Mouse (Mus musculus) forebrain, embryonic 15.5 days (tissue): ENCODE data around the gene Zfp36l1. TPM values are rescaled to one million over a fixed set of nuclear protein-coding genes. Genes with fewer than 3 reads are reported as not detected.
A peak's percentile ranks its signal among the peaks of the same experiment; 100 is the strongest.

Source experiments
- ATAC-seq: fragments of 200-750 bp; cut with Nextera tagmentation; replicated peaks from 2 replicates; pipeline ENCODE4 v1.8.0; 2017; ENCODE audit warnings: mild to moderate bottlenecking, moderate TSS enrichment, moderate library complexity
- H3K27ac ChIP-seq: fragments of 300-500 bp; sonication (generic); replicated peaks from 2 replicates; pipeline ENCODE4 v1.5.1; 2015; ENCODE audit warnings: mild to moderate bottlenecking, inconsistent platforms
- H3K27me3 ChIP-seq: fragments of 300-500 bp; sonication (generic); 2 replicates; pipeline ENCODE4 v1.6.1; 2015; ENCODE audit warnings: inconsistent platforms
- H3K36me3 ChIP-seq: fragments of 300-500 bp; sonication (generic); 2 replicates; pipeline ENCODE4 v1.6.1; 2015; ENCODE audit warnings: mild to moderate bottlenecking, inconsistent platforms
- H3K4me1 ChIP-seq: fragments of 300-500 bp; sonication (generic); 2 replicates; pipeline ENCODE4 v1.6.1; 2015; ENCODE audit warnings: inconsistent platforms
- H3K4me2 ChIP-seq: fragments of 300-500 bp; sonication (generic); replicated peaks from 2 replicates; pipeline ENCODE4 v1.6.1; 2015; ENCODE audit warnings: mild to moderate bottlenecking, inconsistent platforms
- H3K4me3 ChIP-seq: fragments of 300-500 bp; sonication (generic); 2 replicates; pipeline ENCODE4 v1.5.1; 2015; ENCODE audit warnings: mild to moderate bottlenecking, inconsistent platforms
- H3K9ac ChIP-seq: fragments of 300-500 bp; sonication (generic); replicated peaks from 2 replicates; pipeline ENCODE4 v1.6.1; 2015; ENCODE audit warnings: mild to moderate bottlenecking, inconsistent platforms
- H3K9me3 ChIP-seq: fragments of 300-500 bp; sonication (generic); 2 replicates; pipeline ENCODE4 v1.6.1; 2016; ENCODE audit warnings: inconsistent platforms
- WGBS: fragments of 180-500 bp; shearing (Covaris S2); methylation state at CpG from one replicate; pipeline ENCODE4 v1.1.7; 2015; ENCODE audit warnings: mixed read lengths; 5-methylcytosine and 5-hydroxymethylcytosine counted together
- polyA plus RNA-seq: library from polyadenylated mRNA; unstranded; fragments of >200 nt; fragmentation: Nextera tagmentation; extraction: Ambion mirVana; gene quantifications from 2 replicates; pipeline ENCODE4 v1.2.1, GENCODE M21; 2015

Gene Zfp36l1
- polyA plus RNA-seq, 1 experiment from 2014 or later = 28.2 TPM

DNA sequence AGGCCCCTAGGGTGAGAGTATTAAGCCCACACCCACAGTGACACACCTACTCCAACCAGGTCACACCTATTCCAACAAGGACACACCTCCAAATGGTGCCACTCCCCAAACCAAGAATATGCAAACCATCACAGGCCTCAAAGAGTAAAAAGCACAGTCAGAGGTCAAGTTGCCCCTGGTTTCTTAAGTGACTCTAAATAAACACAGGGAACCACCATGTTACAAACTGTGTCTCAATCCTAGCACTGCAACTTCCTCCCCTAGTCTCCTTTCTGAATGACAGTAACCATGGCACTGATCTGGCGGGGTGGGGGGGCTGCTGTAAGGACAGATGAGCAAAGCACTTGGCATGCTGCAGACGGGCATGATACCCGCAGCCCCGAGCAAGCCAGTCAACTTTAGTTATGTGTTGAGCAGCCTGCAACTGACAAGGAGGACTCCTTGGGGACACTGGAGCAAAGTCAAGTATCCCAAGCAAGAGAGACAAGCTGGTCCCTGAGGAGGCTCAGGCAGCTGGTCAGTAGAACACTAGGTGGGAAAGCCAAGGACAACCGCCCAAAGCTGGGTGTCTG is 14.5 kb upstream of the Zfp36l1 start:
- Histone ChIP-seq H3K9me3 (no peaks in the 10 kb centered on the region), H3K4me1 (peaks cover 32% of the 10 kb centered on the region), H3K36me3 (no peaks in the 10 kb centered on the region), H3K4me2 (no peak overlapping the region), H3K9ac (no peak overlapping the region), H3K4me3 (no peak overlapping the region), H3K27me3 (no peaks in the 10 kb centered on the region), H3K27ac (no peak overlapping the region)
- ATAC-seq = no peak
- 85% methylated on average over 5 of the region's 5 CpGs for WGBS

DNA sequence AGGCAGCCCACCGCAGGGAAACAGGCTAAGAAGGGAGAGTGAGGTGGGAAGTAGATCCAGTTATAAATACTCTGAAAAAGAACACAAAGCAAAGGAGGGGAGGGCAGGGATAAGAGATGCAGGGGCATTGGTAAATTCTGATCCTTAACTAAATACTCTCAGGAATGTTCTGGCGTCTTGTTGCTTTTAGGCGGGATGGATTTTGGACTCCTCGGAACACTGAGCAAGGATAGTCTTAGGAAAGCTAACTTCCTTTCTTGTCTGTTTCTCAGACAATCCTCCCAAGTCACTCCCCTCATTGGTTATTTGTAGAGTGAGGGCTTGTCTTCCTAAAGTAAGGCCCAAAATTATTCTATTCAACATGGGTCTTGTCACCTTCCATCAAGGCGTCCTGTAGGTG is 12.5 kb upstream of the Zfp36l1 start:
- no peak for ATAC-seq
- 90% methylated on average over 5 of the region's 5 CpGs for WGBS

DNA sequence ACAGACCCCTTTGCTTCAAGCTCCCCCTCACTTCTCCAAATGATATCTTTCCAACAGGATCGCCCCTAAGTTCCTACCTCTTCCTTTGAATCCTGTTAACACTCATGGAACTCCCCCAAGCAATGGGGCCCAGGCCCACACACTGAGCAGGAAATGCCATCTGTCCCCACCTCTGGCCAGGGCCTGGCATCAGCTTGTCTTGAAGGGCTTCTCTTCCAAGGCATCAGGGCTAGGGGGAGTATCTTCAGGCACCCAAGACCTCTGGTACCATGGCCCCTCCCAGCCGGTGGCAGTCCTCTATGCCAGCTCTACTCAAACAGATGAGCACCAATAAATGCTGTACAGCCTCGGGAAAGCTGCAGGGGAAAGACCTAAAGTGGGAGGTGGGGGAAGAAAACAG is 11.9 kb upstream of the Zfp36l1 start:
- Histone ChIP-seq H3K36me3 (no peaks in the 10 kb centered on the region; the same call in 1 of the 2 replicates), H3K9ac (no peak overlapping the region), H3K4me1 (peaks cover 11% of the 10 kb centered on the region), H3K4me2 (no peak overlapping the region), H3K4me3 (no peak overlapping the region), H3K27me3 (no peaks in the 10 kb centered on the region), H3K27ac (no peak overlapping the region), H3K9me3 (no peaks in the 10 kb centered on the region)
- whole genome bisulfite sequencing = 70% methylated on average over 3 of the region's 3 CpGs
- no peak for ATAC-seq

More for the DNA sequence above, 12.5 kb upstream of the Zfp36l1 start:
- Histone ChIP-seq H3K4me3 (no peak overlapping the region), H3K27me3 (no peaks in the 10 kb centered on the region), H3K27ac (no peak overlapping the region), H3K36me3 (no peaks in the 10 kb centered on the region; the same call in 1 of the 2 replicates), H3K9me3 (no peaks in the 10 kb centered on the region), H3K9ac (no peak overlapping the region), H3K4me1 (peaks cover 14% of the 10 kb centered on the region), H3K4me2 (no peak overlapping the region)

DNA sequence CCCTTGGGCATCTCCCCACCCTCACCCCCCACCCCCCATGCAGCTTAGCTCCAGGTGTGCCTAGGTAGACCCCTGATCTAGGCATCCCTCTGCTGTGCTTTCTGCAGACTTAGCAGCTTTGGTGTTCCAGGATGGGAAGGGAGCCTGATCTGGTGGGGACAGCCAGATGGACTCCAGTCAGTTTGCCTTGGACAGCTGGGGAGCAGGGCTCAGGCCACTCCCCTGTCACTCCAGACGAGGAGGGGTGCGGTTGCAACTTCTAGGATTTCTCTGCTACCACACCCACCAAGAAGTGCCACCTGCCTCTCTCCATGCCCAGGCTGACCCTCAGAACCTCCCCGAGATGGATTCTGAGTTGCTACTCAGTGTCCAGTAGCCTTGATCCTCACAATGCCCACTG is 11.4 kb upstream of the Zfp36l1 start:
- 91% methylated on average over 3 of the region's 3 CpGs for WGBS
- no peak overlapping the region for H3K4me2 ChIP-seq
- no peaks in the 10 kb centered on the region; the same call in 1 of the 2 replicates for H3K36me3 ChIP-seq
- no peak overlapping the region for H3K9ac ChIP-seq
- no peaks in the 10 kb centered on the region for H3K9me3 ChIP-seq
- ATAC-seq = no peak
- H3K4me3 ChIP-seq = no peak overlapping the region
- H3K4me1 ChIP-seq = peaks cover 11% of the 10 kb centered on the region
- no peaks in the 10 kb centered on the region for H3K27me3 ChIP-seq
- H3K27ac ChIP-seq = no peak overlapping the region

DNA sequence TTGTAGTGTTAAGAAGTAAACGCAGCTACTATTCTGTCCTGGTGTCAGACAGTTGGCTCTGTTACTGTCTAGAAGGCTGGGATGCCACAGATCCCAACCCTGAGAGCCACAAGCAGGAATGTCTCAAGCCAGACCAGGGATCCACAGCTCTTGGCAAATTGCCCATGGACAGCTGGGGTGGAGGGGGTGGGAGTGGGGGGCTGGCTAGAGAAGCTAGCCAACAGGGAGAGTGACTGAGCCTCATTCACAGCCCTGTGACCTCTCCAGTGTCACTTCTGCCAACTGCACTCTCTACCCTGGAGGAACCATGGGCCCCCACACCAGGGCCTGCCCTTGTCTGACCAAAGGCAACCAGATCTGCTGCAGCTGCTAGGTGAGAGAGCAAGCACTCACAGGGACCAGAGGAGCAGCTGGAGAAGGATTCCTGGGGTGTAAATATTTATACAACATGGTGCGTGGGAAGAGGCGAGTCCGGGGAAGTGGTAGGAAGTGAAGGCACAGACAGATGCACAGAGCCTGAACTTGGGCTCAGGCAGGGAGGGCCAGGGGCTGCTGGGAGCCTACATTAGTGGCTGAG is 10.5 kb upstream of the Zfp36l1 start:
- H3K9me3 ChIP-seq = no peaks in the 10 kb centered on the region
- H3K9ac ChIP-seq = no peak overlapping the region
- H3K4me2 ChIP-seq = no peak overlapping the region
- H3K4me1 ChIP-seq = peaks cover 11% of the 10 kb centered on the region
- 61% methylated on average over 4 of the region's 4 CpGs for WGBS
- H3K27me3 ChIP-seq = no peaks in the 10 kb centered on the region
- H3K27ac ChIP-seq = no peak overlapping the region
- no peak for ATAC-seq
- H3K4me3 ChIP-seq = no peak overlapping the region
- H3K36me3 ChIP-seq = no peaks in the 10 kb centered on the region; the same call in 1 of the 2 replicates

DNA sequence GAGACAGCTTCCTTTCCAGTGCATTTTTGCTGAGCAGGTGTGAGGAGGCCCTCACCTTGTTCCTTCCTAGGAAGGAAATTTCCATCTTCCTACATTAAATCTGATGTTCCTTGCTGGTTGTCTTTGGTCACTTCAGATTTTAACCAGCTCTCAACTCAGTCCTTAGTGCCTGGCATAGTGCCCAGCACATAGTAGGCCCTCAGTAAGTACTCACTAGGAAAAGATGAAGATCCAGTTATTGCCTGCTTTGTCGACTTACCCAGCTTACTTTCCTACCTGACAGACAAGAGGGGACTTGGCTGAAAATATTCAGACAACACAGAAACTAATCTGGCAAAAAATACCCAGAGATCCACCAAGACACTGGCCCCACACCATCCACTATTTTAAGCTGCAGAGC is 8.6 kb upstream of the Zfp36l1 start:
- H3K27ac ChIP-seq = no peak overlapping the region
- peaks cover 16% of the 10 kb centered on the region for H3K4me1 ChIP-seq
- no peaks in the 10 kb centered on the region; the same call in 1 of the 2 replicates for H3K36me3 ChIP-seq
- H3K27me3 ChIP-seq = no peaks in the 10 kb centered on the region
- ATAC-seq = no peak
- H3K9ac ChIP-seq = no peak overlapping the region
- H3K9me3 ChIP-seq = no peaks in the 10 kb centered on the region
- 73% methylated on average over 1 of the region's 1 CpGs for WGBS
- H3K4me2 ChIP-seq = no peak overlapping the region
- no peak overlapping the region for H3K4me3 ChIP-seq

DNA sequence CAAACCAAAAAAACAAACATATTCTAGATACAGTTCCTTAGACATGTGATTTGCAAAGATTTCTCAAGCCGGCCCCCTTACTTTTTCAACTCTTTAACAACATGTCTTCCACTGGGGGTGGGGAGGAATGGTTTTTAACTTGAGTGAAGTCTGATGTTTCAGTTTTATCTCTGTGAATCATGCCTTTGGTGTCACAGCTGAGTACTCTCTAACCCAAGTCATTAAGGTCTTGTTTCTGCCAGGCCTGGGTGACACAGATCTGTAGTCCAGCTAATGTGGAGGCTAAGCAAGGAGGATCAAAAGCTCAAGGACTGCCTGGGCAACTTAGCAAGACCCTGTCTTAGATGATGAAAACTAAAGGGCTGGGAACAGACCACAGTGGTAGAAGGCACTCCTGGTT is 5.8 kb upstream of the Zfp36l1 start:
- no peaks in the 10 kb centered on the region for H3K9me3 ChIP-seq
- H3K36me3 ChIP-seq = no peaks in the 10 kb centered on the region; the same call in 1 of the 2 replicates
- H3K27me3 ChIP-seq = no peaks in the 10 kb centered on the region
- no peak overlapping the region for H3K4me3 ChIP-seq
- no peak overlapping the region for H3K4me2 ChIP-seq
- WGBS = 98% methylated on average over 1 of the region's 1 CpGs
- H3K27ac ChIP-seq = no peak overlapping the region
- no peak overlapping the region for H3K9ac ChIP-seq
- ATAC-seq = no peak
- H3K4me1 ChIP-seq = peaks cover 35% of the 10 kb centered on the region

DNA sequence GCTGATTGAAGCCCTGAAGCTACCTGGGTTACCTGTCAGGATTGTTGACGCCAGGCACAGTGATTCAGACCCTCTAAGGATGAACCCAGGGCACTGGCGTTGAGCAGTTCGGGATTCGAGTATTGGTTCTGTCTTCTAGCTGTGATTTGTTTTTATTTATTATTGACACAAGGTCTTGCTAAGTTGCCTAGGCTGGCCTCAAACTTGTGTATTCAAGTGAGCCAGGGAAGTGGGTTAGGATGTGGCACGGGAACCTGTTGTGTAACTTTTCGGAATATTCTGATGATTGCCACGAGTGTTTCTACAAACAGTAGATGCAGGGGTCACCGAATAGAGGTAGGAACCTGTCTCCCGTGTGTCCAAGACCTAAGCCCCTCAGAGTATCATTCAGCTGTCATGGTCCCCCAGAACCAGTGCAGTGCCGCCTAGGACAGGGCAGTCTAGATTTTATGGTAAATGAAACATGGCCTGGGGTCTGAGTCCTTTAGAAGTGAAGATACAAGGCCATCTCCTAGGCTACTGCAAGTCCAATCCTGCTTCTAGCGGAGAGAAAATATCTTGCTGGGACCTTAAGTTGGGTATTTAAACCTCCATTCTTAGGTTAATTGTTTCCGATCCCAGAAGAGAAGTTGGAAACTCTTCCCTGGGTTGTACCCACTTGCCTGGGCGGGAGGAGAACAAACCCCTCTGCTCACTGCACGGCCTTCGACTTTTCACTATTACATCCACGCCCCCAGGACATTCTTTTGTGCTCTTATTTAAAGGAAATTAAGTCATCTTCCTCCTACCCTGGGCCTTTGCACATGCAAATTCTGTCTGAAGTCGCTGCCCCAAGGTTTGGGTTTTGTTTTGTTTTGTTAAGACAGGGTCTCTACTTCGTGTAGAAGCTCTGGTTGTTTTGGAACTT is 3.6 kb upstream of the Zfp36l1 start:
- peak overlapping the region; percentile 79 for H3K9ac ChIP-seq
- H3K27me3 ChIP-seq = peaks cover 7% of the 10 kb centered on the region; the same call in 1 of the 2 replicates
- H3K4me2 ChIP-seq = peak overlapping the region; percentile 82
- H3K4me3 ChIP-seq = peak overlapping the region; percentile 86
- peak overlapping the region; percentile 92 for H3K27ac ChIP-seq
- H3K36me3 ChIP-seq = no peaks in the 10 kb centered on the region; the same call in 1 of the 2 replicates
- H3K4me1 ChIP-seq = peaks cover 45% of the 10 kb centered on the region
- no peaks in the 10 kb centered on the region for H3K9me3 ChIP-seq
- peak; percentile 21; the same call in 1 of the 2 replicates for ATAC-seq
- 31% methylated on average over 18 of the region's 18 CpGs for WGBS

DNA sequence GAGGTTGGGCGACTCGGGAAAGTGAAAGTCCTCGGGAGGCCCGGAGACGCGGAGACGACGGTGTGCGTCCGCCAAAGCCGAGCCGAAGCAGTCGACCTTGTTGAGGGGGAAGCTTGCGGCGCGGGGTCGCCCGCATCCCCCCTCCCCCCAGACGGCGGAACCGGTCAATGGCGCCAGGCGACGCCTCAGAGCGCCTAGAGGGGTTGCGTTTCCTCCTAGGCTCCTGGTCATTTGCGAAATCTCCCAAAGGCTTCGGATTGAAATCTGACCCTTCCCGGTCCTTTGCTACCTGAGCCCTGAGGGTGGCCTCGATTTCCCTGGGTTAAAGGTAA is 3.0 kb upstream of the Zfp36l1 start:
- peak overlapping the region; percentile 86 for H3K4me3 ChIP-seq
- H3K9me3 ChIP-seq = no peaks in the 10 kb centered on the region
- H3K36me3 ChIP-seq = no peaks in the 10 kb centered on the region; the same call in 1 of the 2 replicates
- H3K27ac ChIP-seq = peak overlapping the region; percentile 92
- under 1% methylated on average over 30 of the region's 30 CpGs for WGBS
- ATAC-seq = peak; percentile 69
- peaks cover 51% of the 10 kb centered on the region for H3K4me1 ChIP-seq
- H3K9ac ChIP-seq = peak overlapping the region; percentile 79
- H3K27me3 ChIP-seq = peaks cover 10% of the 10 kb centered on the region; the same call in 1 of the 2 replicates
- peak overlapping the region; percentile 82 for H3K4me2 ChIP-seq

DNA sequence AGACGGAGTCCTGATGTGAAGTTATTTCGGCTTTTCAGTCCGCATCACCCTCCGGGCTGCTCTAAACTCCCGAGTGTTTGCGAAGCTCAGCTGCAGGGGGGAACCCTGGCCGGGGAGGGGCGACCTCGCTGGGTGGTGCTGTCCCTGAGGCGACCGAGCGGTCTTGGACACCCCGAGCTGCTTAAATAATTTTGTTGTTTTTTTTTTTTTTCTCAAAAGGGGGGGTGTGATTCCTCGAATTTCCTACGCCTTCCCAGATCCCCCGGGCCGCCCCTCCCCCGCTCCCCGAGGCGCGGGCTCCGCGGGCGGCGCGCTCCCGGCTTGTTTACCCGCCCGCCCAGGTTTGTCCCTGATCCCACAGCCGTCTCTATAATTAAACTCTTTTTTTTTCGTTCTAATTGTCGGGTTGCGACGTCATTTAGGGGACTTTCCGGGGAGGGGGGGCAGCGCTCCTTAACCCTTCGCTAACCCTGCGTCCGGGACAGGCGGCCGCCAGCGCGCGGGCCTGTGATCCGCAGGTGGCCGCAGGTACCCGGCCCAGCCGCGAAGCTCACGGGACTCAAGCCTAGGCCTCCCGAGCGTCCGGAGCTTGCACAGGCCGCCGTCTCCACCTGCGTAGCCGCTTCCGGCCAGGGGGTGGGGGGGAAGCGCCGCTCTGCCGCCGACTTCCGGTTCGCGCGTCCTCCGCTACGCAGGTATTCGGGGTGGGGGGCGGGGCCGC is 2.5 kb upstream of the Zfp36l1 start:
- under 1% methylated on average over 69 of the region's 71 CpGs for whole genome bisulfite sequencing
- Histone ChIP-seq H3K4me1 (peaks cover 55% of the 10 kb centered on the region), H3K36me3 (no peaks in the 10 kb centered on the region; the same call in 1 of the 2 replicates), H3K27ac (peak overlapping the region; percentile 92), H3K9me3 (no peaks in the 10 kb centered on the region), H3K4me3 (peak overlapping the region; percentile 86), H3K27me3 (peaks cover 10% of the 10 kb centered on the region; the same call in 1 of the 2 replicates), H3K4me2 (peak overlapping the region; percentile 82), H3K9ac (peak overlapping the region; percentile 79)
- ATAC-seq = peak; percentile 87

DNA sequence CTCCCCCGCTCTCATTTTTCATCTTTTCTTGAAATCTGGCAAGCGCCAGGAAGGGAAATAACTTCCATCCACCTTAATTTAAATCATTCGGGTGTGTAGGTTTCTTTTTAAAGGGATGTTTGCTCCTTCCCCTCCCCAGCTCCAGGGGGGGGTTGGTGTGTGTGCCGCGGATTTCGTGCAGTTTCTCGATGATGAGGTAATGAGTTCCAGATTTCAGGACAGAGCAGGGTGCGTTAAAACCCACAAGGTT is 2.0 kb upstream of the Zfp36l1 start:
- Histone ChIP-seq H3K4me3 (peak overlapping the region; percentile 86), H3K4me1 (peaks cover 60% of the 10 kb centered on the region), H3K27me3 (peaks cover 10% of the 10 kb centered on the region; the same call in 1 of the 2 replicates), H3K9me3 (no peaks in the 10 kb centered on the region), H3K27ac (peak overlapping the region; percentile 92), H3K36me3 (no peaks in the 10 kb centered on the region), H3K4me2 (peak overlapping the region; percentile 82), H3K9ac (peak overlapping the region; percentile 79)
- 0% methylated on average over 8 of the region's 8 CpGs for WGBS
- ATAC-seq = no peak
